Mouse (Mus musculus) limb, embryonic 10.5 days (tissue): ENCODE measurements at regions not wholly inside any gene's neighbourhood (a gene's known extent, or its start where the extent isn't known, plus 50 kb on each side); places are given as distances from the start of the nearest gene placed in this dataset.
"Not testable (repeated sequence)": the region's sequence is repeated elsewhere in the genome, so short reads cannot be mapped to it uniquely, and the experiment has no call there.

Experiments
- DNase-seq: peaks from one replicate; pipeline ENCODE4 v3.0.0-alpha.2; 2017; ENCODE audit warnings: low spot score
- H3K27ac ChIP-seq: fragments of 300-500 bp; sonication (generic); 2 replicates; pipeline ENCODE4 v1.5.1; 2016; ENCODE audit warnings: mild to moderate bottlenecking
- H3K27me3 ChIP-seq: fragments of 300-500 bp; sonication (generic); 2 replicates; pipeline ENCODE4 v1.6.1; 2016; ENCODE audit warnings: low read depth, mild to moderate bottlenecking; ENCODE audit not compliant: poor library complexity, severe bottlenecking
- H3K36me3 ChIP-seq: fragments of 300-500 bp; sonication (generic); 2 replicates; pipeline ENCODE4 v1.6.1; 2016; ENCODE audit warnings: mild to moderate bottlenecking, moderate library complexity
- H3K4me1 ChIP-seq: fragments of 300-500 bp; sonication (generic); 2 replicates; pipeline ENCODE4 v1.6.1; 2016
- H3K4me3 ChIP-seq: fragments of 300-500 bp; sonication (generic); 2 replicates; pipeline ENCODE4 v1.5.1; 2016; ENCODE audit warnings: mild to moderate bottlenecking, moderate library complexity
- H3K9me3 ChIP-seq: fragments of 300-500 bp; sonication (generic); replicated peaks from 2 replicates; pipeline ENCODE4 v1.6.1; 2016; ENCODE audit warnings: mild to moderate bottlenecking
- WGBS: fragments of 180-500 bp; shearing (Covaris S2); methylation state at CpG from one replicate; pipeline ENCODE4 v1.1.7; 2016; 5-methylcytosine and 5-hydroxymethylcytosine counted together

GRCm38 (mm10) chr3:40403402-40403801 is 127.7 kb upstream of the Intu start:
- peaks cover 20% of the 10 kb centered on the region; the same call in 1 of the 2 replicates for H3K27me3 ChIP-seq
- no peaks in the 10 kb centered on the region for H3K9me3 ChIP-seq
- no peak overlapping the region for H3K27ac ChIP-seq
- H3K36me3 ChIP-seq = no peaks in the 10 kb centered on the region
- no peak for DNase-seq
- 89% methylated on average over 4 of the region's 4 CpGs for WGBS
- no peak overlapping the region for H3K4me3 ChIP-seq
- H3K4me1 ChIP-seq = peaks cover 24% of the 10 kb centered on the region

GRCm38 (mm10) chr3:40405095-40405948 is 125.8 kb upstream of the Intu start:
- H3K4me1 ChIP-seq = peaks cover 29% of the 10 kb centered on the region
- 61% methylated on average over 18 of the region's 18 CpGs for WGBS
- no peak overlapping the region for H3K4me3 ChIP-seq
- H3K9me3 ChIP-seq = no peaks in the 10 kb centered on the region
- H3K36me3 ChIP-seq = no peaks in the 10 kb centered on the region
- H3K27ac ChIP-seq = peak overlapping the region; percentile 78
- DNase-seq = no peak
- H3K27me3 ChIP-seq = peaks cover 15% of the 10 kb centered on the region; the same call in 1 of the 2 replicates

- Histone ChIP-seq H3K27me3 (peaks cover 10% of the 10 kb centered on the region; the same call in 1 of the 2 replicates), H3K9me3 (no peaks in the 10 kb centered on the region), H3K4me1 (peaks cover 32% of the 10 kb centered on the region), H3K4me3 (no peak overlapping the region), H3K36me3 (no peaks in the 10 kb centered on the region), H3K27ac (no peak overlapping the region)
- DNase-seq = no peak
- WGBS = 76% methylated on average over 2 of the region's 2 CpGs
These were observed 125.2 kb upstream of the Intu start for GRCm38 (mm10) chr3:40405949-40406236.

GRCm38 (mm10) chr3:40408921-40409488 is 122.1 kb upstream of the Intu start:
- WGBS = 41% methylated on average over 5 of the region's 5 CpGs
- H3K4me1 ChIP-seq = peaks cover 50% of the 10 kb centered on the region
- peak; percentile 72 for DNase-seq
- peak overlapping the region; percentile 70; the same call in 1 of the 2 replicates for H3K27ac ChIP-seq
- no peaks in the 10 kb centered on the region for H3K9me3 ChIP-seq
- no peak overlapping the region for H3K4me3 ChIP-seq
- no peaks in the 10 kb centered on the region for H3K36me3 ChIP-seq
- H3K27me3 ChIP-seq = no peaks in the 10 kb centered on the region

- H3K9me3 ChIP-seq = no peaks in the 10 kb centered on the region
- H3K36me3 ChIP-seq = no peaks in the 10 kb centered on the region
- H3K27me3 ChIP-seq = no peaks in the 10 kb centered on the region
- 79% methylated on average over 4 of the region's 4 CpGs for WGBS
- H3K4me3 ChIP-seq = no peak overlapping the region
- no peak for DNase-seq
- 0 out of 2 replicates have a peak overlapping the region, but pooled peaks have one; percentile 7 for H3K27ac ChIP-seq
- peaks cover 42% of the 10 kb centered on the region for H3K4me1 ChIP-seq
These were observed 120.3 kb upstream of the Intu start for GRCm38 (mm10) chr3:40410749-40411310.

GRCm38 (mm10) chr3:40425183-40425844 is 105.8 kb upstream of the Intu start:
- not testable (repeated sequence) for H3K9me3 ChIP-seq, DNase-seq, H3K27me3 ChIP-seq, H3K27ac ChIP-seq, H3K4me3 ChIP-seq, H3K36me3 ChIP-seq, H3K4me1 ChIP-seq
- 69% methylated on average over 18 of the region's 18 CpGs for WGBS

- no peaks in the 10 kb centered on the region for H3K36me3 ChIP-seq
- WGBS = 95% methylated on average over 4 of the region's 4 CpGs
- H3K4me1 ChIP-seq = no peaks in the 10 kb centered on the region
- no peaks in the 10 kb centered on the region for H3K27me3 ChIP-seq
- no peak overlapping the region for H3K4me3 ChIP-seq
- H3K9me3 ChIP-seq = no peaks in the 10 kb centered on the region
- DNase-seq = no peak
- H3K27ac ChIP-seq = no peak overlapping the region
These were observed 105.0 kb upstream of the Intu start for GRCm38 (mm10) chr3:40426070-40426469.

- Histone ChIP-seq H3K27me3 (no peaks in the 10 kb centered on the region), H3K9me3 (no peaks in the 10 kb centered on the region), H3K27ac (no peak overlapping the region), H3K4me3 (no peak overlapping the region), H3K4me1 (no peaks in the 10 kb centered on the region), H3K36me3 (no peaks in the 10 kb centered on the region)
- 87% methylated on average over 5 of the region's 5 CpGs for WGBS
- DNase-seq = no peak
These were observed 103.1 kb upstream of the Intu start for GRCm38 (mm10) chr3:40428021-40428420.

GRCm38 (mm10) chr3:40438251-40438650 is 92.8 kb upstream of the Intu start:
- no peaks in the 10 kb centered on the region for H3K9me3 ChIP-seq
- WGBS = 92% methylated on average over 4 of the region's 4 CpGs
- no peak for DNase-seq
- no peaks in the 10 kb centered on the region for H3K27me3 ChIP-seq
- no peaks in the 10 kb centered on the region for H3K36me3 ChIP-seq
- peaks cover 10% of the 10 kb centered on the region for H3K4me1 ChIP-seq
- no peak overlapping the region for H3K4me3 ChIP-seq
- no peak overlapping the region for H3K27ac ChIP-seq

GRCm38 (mm10) chr3:40441092-40442036 is 89.7 kb upstream of the Intu start:
- Histone ChIP-seq H3K9me3 (no peaks in the 10 kb centered on the region), H3K4me1 (peaks cover 15% of the 10 kb centered on the region), H3K27me3 (peaks cover 4% of the 10 kb centered on the region; the same call in 1 of the 2 replicates), H3K27ac (peak overlapping the region; percentile 39; the same call in 1 of the 2 replicates), H3K4me3 (no peak overlapping the region), H3K36me3 (no peaks in the 10 kb centered on the region)
- 62% methylated on average over 14 of the region's 14 CpGs for WGBS
- DNase-seq = no peak

- H3K9me3 ChIP-seq = no peaks in the 10 kb centered on the region
- peaks cover 15% of the 10 kb centered on the region for H3K4me1 ChIP-seq
- H3K27ac ChIP-seq = peak overlapping the region; percentile 64; the same call in 1 of the 2 replicates
- 38% methylated on average over 20 of the region's 20 CpGs for WGBS
- H3K36me3 ChIP-seq = no peaks in the 10 kb centered on the region
- H3K27me3 ChIP-seq = peaks cover 4% of the 10 kb centered on the region; the same call in 1 of the 2 replicates
- no peak overlapping the region for H3K4me3 ChIP-seq
- peak; percentile 86 for DNase-seq
These were observed 87.1 kb upstream of the Intu start for GRCm38 (mm10) chr3:40443788-40444595.
